Mouse (Mus musculus) naive thymus-derived CD4-positive, alpha-beta T cell, adult 5 months (primary cell): ENCODE measurements around the gene Zcrb1. TPM values are rescaled to one million over a fixed set of nuclear protein-coding genes. Genes with fewer than 3 reads are reported as not detected.

ENCODE experiments used
- polyA plus RNA-seq: library from polyadenylated mRNA; unstranded; fragments of 100-300 nt; shearing (Covaris generic); gene quantifications from one replicate; pipeline ENCODE4 v1.2.1, GENCODE M21; 2017

The Zcrb1 gene
- 76.6 TPM for polyA plus RNA-seq

DNA sequence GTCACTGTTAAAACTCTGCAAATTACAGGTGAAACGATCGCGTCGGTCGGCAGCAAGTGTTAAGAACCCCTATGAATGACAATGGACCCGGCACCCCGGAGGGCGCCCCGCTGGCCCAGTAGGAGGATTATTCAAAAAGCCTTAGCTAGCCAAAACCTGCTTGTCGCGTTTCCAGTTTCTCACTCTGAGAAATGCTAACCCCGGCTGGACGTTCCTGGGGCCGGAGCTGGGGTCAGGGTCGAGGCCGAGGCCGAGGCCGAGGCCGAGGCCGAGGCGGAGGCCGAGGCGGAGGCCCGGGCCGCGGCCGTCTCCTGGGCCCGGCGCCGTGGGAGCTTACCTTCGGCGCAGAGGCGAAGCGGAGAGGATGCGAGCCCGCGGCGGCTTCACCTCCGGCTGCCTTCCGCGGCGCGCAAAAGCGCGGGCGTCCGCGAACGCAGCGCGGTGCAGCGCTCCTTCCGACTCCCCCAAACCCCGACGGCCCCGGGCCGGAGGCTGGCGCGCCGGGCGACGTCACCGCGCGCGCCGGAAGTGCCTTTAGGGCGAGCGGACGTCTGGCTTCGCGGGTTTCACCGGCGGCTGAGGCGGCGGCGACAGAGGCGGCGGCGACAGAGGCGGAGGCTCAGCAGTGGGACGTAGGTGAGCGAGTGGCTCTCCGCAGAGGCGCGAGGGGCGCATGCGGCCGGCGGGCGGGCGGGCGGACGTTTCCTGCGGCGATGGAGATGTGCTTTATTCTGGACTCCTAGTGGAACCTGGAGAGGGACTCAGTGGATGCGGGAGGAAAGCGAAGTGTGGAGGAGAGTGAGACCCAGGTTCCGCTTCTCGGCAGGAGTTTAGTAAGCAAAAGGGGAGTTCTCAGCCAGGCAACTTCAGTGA lies at the start of gene Zcrb1, which contains the start of gene Pphln1:
Gene Zcrb1 (minus strand): TSS at position 509 of the 873 bp plus-strand sequence.
Gene Pphln1 (plus strand): TSS at position 525 of the 873 bp plus-strand sequence.

DNA sequence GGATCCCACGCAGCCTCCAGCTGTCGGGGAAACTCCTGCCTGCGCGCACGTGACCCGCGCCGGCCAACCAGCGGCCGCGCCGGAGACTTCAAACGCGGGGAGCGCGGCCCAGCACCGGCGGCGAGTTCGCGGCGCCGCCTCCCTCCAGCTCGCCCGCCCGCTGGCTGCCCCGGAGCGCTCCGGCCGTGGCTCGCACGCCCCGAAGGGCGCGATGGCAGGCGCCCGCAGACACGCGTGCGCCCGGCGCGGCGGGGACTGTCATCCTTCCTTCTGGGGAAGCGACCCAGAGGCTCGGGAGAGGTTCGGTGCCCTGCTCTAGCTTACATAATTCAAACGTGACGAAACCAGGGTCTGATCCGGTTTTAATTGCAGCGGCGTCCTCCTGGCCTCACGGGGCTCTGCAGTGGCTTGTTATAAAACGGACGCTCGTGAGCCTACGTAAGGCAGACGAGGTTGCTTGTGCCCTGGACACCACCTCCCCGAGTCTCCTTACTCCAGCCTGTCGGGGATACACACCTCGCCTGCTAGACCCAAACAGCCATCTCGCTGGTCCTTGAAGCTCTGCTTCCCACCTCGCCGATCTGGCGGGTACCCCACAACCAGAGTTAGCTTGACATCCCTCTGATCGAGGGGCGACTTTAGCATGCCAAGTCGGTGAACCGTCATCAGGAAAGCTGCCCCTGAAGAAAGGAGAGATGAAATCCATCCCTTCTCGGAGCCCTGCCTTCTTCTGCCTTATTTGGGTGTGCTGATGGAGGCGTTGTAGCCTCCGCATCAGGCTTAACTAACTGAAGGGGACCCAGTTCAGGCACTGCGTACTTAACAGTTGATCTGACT lies 61.0 kb downstream of the Zcrb1 start, which contains the start of gene Yaf2:
Gene Yaf2 (minus strand): TSS at position 11 of the 837 bp plus-strand sequence.

Other genes starting within 250 kb of the Zcrb1 start
- 22.2 TPM for gene Gxylt1, start 123.2 kb downstream of the Zcrb1 start, polyA plus RNA-seq
- 55.7 TPM for gene Yaf2, start 61.4 kb downstream of the Zcrb1 start, polyA plus RNA-seq
- 38.5 TPM for gene Pphln1, start within 50 bp of the Zcrb1 start, polyA plus RNA-seq
- gene Prickle1, start 197.6 kb upstream of the Zcrb1 start, polyA plus RNA-seq = 8.1 TPM